Mouse (Mus musculus) brain, embryonic 14.5 days (tissue): ENCODE measurements around the gene Nfic.

Experiments
- CTCF ChIP-seq: fragments of 200-500 bp; IDR thresholded peaks from 2 replicates; pipeline ENCODE4 v1.5.1; 2012; ENCODE audit warnings: inconsistent platforms, mild to moderate bottlenecking, moderate library complexity, borderline replicate concordance; ENCODE audit not compliant: insufficient read depth, insufficient read length; ENCODE audit errors: extremely low read depth
- POLR2A ChIP-seq: fragments of 200-500 bp; IDR thresholded peaks from 2 replicates; pipeline ENCODE4 v1.6.1; 2012; ENCODE audit warnings: mild to moderate bottlenecking, inconsistent platforms, borderline replicate concordance; ENCODE audit not compliant: poor library complexity, insufficient read depth, insufficient read length, severe bottlenecking; ENCODE audit errors: extremely low read depth

DNA sequence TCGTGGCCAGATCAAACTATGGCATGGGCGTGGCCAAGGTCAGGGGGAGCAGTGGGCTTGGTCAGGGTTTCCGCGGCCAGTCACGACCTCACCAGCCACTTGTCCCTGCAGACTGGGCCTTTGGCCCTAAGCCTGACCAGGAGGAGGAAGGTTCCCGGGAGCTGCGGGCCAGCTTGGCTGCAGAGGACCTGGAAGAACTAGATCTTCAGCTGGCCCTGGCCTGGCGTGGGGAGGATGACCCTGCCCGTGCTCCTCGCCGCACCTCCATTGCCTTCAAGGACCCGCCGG, 64.8 kb downstream of the Nfic start:
- TF ChIP-seq CTCF (no peak), POLR2A (no peak)
